Mouse (Mus musculus) layer of hippocampus, postnatal 10 days (tissue): ENCODE measurements around the gene Zc3h8. TPM values are rescaled to one million over a fixed set of nuclear protein-coding genes. Genes with fewer than 3 reads are reported as not detected.
A peak's percentile ranks its signal among the peaks of the same experiment; 100 is the strongest.

Experiments
- DNase-seq, 2 experiments: peaks; one replicate each; pipeline ENCODE4 v3.0.0; 2021; ENCODE audit warnings: low spot score in 2 of 2
- long read RNA-seq: library from polyadenylated mRNA; stranded (forward); transcript quantifications from one replicate; pipeline ENCODE4 v2.0.0, GENCODE M21; 2023
- total RNA-seq, 2 experiments: library from RNA; stranded (reverse); gene quantifications; 2 replicates each; pipeline ENCODE4 v1.2.3; 2021

Gene Zc3h8
- 1 to 10 TPM; 6.7 to 7.2 TPM for total RNA-seq
- long read RNA-seq, transcript Zc3h8-201 (9 exons, 1,624 nt), result major isoform, 6 of 13 reads
- long read RNA-seq, partial matches to known transcripts, result 2 of 13 reads
- long read RNA-seq, other reads (novel, unspliced or antisense), result 5 of 13 reads

DNA sequence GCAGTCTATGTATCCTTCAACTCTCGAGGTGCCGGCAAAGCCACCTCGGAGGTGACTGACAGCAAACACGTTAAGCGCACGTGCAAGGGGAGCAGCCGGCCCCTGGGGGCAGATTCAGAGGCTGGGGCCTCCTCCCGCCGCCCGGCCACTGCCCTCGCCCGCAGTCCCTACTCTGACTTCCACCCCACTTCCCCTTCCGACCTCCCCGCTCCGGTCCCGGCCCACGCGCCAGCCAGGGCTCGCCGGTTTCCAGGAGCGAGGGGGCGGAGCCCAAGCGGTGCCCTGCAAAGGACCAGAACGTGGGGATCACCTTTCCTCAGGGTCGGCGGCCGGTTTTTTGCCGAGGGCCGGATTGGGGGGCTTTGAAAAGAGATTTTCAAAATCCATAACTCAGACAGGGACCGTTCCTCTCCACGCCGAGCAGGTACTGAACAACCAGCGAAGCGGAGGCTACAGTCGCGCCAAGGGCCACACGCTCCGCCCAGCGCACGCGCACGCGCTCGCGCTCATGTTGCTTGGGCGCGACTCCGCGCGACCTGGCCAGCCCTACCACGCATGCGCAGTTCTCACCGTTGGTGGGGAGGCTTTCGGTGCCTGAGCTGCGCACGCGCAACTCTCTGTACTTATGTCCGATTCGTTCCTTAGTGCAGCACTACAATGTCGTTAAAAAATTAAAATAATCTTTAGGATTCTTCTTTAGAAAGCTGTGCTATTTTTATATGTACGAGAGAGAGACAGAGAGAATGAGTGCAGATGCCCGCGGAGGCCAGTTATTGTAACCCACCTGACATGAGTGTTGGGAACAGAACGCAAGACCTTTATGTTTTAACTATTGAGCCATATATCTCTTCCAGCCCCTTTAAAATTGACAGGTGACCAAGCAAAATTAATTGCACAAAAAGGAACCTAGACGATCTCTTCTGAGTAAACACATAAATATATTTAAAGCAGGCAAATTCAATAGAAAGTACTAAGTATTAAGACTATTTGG is at the start of gene Zc3h8:
Zc3h8 (minus strand) TSS at position 540 of the 991 bp plus-strand sequence.
- peak; percentile 97 to 98 for DNase-seq

- DNase-seq, result no peak
These were observed 40.9 kb upstream of the Zc3h8 start for GRCm38 (mm10) chr2:128984746-128985145.

DNA sequence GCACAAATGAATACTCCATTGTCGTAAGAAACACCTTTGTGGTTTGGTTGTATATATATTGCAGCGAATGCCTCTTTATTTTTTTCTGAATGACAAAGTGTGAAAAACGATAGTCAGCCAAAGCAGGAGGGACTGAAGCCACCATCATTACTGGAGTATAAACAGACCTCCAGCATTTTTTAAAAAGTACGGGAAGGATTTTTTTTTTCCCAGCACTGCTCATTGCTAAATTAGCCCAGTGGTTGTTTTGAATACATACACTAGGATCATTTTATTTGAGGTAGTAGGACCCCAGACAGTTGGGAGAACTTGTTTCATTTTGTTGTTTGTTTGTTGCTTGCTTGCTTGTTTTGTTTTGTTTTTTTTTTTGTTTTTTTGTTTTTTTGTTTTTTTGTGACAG is 31.7 kb upstream of the Zc3h8 start:
- DNase-seq, result no peak

DNA sequence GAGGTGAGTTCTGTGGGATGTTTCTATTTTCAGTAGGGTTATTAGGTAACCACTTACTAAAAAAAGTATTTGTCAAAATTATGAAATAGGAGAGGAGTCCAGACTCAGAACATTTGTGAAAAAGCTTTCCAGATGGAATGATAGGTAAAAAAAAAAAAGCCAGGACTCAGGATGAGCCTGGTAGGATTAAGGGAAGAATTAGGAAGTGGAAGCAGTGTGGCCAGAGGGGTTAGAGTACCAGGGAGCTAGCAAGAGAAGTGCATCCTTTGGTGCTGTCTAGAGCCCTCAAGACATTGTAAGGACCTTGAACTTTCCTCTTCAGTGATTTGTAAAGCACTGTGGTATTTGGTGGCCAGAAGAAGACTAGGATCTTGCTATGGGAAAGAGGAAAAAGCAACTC is 28.4 kb upstream of the Zc3h8 start:
- DNase-seq, result no peak

DNA sequence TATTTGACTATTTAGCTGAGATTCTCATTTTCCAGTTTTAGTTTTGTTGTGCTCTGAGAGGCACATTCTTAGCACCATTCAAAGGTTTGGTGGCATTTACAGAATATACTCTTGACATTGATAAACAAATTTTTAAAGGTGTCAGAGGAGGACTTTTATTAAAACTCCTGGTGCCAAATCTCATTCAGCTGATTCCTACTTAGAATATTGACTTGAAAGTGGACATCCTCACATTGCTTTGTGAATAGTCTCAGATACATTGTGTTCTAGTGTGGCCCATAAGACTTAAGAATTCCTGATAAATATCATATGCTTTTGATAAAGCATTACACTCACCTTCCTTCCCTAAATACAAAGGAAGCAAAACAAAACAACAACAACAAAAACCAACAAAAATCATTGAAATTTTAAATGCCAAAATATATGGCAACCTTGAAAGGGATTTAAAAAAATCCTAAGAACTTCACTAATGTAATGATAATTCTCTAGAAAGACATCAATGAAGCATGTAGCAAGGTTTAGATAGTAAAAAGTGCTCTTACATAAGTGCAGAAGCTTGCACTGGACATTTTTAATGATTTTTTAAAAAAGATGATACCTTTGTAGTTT is 24.7 kb upstream of the Zc3h8 start:
- DNase-seq, result no peak

DNA sequence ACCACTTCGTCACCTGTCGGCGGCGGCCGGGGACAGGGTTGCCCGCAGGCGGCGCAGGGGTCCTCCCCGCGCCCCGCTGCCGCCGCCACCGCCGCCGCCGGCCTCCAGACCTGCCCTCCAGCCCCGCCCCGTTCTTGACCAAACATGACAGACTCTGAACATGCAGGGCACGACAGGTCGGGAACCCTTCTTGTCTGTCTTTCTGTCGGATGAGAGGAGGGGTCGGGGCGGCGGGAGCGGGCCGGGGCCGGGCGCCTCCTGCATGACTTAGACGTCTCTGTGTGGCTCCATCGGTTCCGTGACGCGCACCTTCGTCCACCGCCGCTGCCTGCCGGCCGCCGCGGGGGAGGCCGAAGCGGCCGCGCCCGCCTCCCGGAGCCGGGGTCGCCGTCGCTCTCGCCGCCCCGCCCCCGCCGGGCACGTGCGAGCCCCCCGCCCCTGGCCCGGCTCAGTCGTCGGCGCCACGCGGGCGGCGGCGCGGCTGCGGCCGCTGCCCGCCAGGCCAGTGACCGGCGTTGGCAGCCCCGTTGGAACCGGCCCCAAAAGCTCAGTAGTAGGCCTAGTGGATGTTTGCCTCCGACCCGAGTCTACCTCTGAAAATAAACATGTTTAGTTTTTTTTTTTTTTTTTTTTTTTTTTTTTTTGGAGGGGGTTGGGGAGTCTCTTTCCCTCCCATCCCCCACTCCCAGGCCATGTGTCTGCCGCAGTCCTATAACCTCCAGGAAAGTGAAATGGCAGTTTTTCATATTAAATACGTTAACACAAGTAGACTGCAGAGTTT is 24.0 kb upstream of the Zc3h8 start, which contains the start of gene Gm10762:
Gm10762 (minus strand) TSS at position 65 of the 781 bp plus-strand sequence.
- DNase-seq, result peak; percentile 72 to 77

GRCm38 (mm10) chr2:128966641-128967580 is 23.0 kb upstream of the Zc3h8 start, which contains the start of gene Zc3h6:
Gene Zc3h6, plus strand, starts transcription at chr2:128967402.
- peak; percentile 100 for DNase-seq

GRCm38 (mm10) chr2:128966236-128966635 is 22.4 kb upstream of the Zc3h8 start:
- DNase-seq, result no peak

DNA sequence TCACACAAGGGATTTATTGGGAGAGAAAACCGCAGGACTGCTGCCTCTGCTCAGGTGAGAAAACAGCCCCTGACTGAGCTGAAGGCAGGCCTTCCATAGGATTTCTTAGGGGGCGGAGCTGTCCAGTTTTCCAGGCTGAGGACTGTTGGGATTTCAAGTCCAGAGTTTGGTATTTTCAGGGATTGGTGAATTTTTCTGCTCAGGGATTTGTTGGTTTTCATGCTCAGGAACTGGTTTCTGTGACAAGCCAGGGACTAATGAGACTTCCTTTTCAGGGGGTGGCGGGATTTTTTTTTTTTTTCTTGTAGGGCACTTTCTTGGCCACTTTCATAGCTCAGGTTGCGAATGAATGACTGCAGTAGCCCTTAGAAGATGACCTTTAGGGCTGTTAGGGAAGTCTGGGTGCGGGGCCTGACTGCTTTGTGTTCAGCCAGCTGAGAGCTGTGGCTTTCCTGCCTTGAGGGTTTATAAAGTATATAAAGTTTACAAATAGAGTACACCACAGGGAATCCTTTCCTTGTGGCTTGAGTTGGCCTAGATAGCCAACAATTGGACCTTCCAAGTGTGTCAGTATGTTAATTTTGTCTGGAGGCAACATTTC is 21.7 kb upstream of the Zc3h8 start:
- DNase-seq, result no peak

DNA sequence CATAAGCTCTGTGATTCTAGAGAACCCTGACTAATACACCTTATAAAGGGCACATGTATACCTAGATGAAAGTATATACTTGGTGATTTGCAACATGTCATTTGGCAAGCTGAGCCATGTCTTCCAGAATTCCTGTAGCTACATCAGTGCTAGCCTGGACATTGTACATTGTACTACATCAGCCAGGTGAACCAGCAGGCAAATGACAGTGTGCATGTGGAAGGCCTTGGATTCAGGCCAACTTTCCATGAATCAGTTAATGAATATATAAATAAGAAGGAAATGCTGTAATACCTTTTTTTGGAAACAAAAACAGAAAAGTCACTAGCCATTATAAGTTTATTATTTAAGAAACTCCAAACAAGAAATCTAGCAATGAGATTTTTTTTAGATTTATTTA is 10.3 kb upstream of the Zc3h8 start:
- no peak for DNase-seq

DNA sequence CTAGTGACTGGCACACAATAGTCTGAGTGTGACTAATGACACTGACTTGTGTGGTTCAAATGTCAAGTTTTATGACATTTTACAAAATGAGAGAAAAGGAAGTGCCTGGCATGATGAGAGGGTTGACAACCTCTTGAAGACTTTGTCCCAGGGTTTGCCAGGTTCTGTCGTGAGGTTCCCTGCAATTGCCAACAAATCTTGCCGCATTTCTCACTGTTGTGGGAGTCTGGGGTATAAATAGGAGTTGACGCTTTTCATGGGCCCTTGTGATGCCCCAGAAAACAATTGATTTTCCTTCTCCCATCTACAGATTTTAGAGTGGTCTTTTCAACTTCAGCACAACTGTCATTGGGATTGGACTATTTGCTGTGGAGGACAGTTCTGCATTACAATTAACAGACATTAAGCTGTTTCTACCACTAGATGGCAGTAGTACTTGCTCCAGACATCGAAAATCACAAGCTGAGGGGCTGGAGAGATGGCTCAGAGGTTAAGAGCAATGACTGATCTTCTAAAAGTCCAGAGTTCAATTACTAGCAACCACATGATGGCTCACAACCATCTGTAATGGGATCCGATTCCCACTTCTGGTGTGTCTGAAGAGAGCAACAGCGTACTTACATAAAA is 4.2 kb upstream of the Zc3h8 start:
- DNase-seq, result peak in 1 of 2 experiments; percentile 28

DNA sequence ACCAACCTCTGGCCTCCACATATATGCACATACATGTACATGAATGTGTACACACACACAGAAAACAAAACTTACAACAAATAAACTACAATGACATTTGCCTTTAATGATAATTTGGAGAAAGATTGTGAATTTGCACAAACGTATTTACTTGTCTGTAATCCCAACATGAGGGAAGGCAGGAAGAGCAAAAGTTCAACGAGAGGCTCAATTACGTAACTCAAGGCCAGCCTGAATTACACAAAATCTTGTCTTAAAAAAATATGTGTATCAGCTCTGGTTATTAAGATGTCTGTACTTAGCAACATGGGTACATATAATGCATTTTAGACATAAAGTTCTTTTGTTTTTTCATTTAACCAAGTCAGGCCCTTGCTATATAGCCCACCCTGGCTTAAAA is 7.6 kb downstream of the Zc3h8 start:
- DNase-seq, result no peak

DNA sequence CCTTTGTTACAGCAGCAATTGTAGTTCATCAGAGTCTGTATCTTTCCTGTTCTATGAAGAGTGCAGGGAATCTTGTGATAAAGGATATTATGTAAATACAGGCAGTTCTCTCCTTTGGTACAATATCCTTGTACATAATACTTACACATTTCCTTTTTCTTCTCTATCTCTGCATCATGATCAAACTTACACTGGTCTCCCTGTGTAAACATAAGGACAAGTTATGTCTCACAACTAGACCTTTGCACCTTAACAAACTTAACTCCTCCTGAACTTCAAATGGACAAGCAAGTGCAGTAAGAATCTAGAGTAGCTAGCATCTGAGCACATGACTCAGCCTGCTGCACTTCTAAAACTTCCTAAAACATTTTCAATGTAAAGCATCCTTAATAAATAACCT is 13.2 kb downstream of the Zc3h8 start:
- DNase-seq, result no peak

DNA sequence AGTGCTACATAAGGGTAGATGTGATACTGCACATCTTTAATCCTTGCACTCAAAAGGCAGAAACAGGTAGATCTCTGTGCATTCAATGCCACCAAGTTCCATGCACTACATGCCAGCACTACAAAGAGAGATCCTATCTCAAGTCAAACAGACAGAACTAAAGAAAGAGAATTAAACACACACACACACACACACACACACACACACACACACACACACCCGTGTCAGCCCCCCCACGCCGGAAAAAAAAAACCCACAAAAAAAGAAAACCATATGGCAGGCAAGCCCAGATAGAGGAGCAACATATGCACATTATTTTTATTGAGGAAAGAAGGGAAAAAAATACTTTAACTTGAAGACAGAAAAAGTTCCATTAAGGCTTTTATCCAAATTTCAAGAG is 15.4 kb downstream of the Zc3h8 start:
- DNase-seq, result no peak

- no peak for DNase-seq
These were observed 19.1 kb downstream of the Zc3h8 start for GRCm38 (mm10) chr2:128924799-128925198.

DNA sequence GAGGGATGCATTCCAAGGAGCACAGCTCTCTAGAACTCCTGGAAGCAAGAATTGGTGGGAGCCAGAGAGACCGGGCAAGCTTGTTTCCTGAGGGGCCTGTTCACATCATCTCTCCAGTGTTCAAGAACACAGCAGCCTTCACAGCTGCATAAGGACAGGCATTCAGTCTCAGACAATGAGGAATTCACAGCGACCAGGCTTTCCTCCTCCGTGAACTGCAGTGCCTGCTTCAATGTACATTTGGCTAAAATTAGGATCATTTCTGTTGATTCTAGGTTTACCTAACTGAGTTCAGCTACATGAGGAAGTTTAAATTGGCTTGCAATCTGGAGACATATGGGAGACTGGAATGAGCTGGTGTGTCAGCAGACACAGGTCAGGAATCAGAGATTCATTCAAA is 27.3 kb downstream of the Zc3h8 start:
- no peak for DNase-seq

- no peak for DNase-seq
These were observed 28.9 kb downstream of the Zc3h8 start for GRCm38 (mm10) chr2:128914978-128915377.

- no peak for DNase-seq
These were observed 40.2 kb downstream of the Zc3h8 start for GRCm38 (mm10) chr2:128903661-128904060.

DNA sequence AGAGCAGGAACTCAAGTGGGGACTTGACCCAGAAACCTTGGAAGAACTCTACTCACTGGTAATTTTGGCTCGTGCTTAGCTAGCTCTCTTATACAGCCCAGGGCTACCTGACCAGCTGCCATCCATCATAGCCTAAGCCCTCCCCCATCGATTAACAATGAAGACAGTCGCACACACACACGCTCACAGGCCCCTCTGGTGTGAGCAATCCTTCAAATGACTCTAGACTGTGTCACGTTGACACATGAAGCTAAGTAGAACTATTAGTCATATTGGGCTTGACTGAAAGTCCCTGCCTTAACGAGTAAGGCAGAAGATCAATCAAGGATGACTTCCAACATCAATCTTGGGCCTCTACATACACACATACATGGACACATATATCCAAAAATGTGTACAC is 41.0 kb downstream of the Zc3h8 start:
- no peak for DNase-seq
